Mouse (Mus musculus) brain, embryonic 14.5 days (tissue): Measurements from ENCODE around the gene She.

Source experiments
- CTCF ChIP-seq: fragments of 200-500 bp; IDR thresholded peaks from 2 replicates; pipeline ENCODE4 v1.5.1; 2012; ENCODE audit warnings: inconsistent platforms, mild to moderate bottlenecking, moderate library complexity, borderline replicate concordance; ENCODE audit not compliant: insufficient read depth, insufficient read length; ENCODE audit errors: extremely low read depth
- POLR2A ChIP-seq: fragments of 200-500 bp; IDR thresholded peaks from 2 replicates; pipeline ENCODE4 v1.6.1; 2012; ENCODE audit warnings: mild to moderate bottlenecking, inconsistent platforms, borderline replicate concordance; ENCODE audit not compliant: poor library complexity, insufficient read depth, insufficient read length, severe bottlenecking; ENCODE audit errors: extremely low read depth

GRCm38 (mm10) chr3:89858888-89859287 lies 27.7 kb downstream of the She start:
- TF ChIP-seq CTCF (no peak), POLR2A (no peak)
